Mouse (Mus musculus) liver, embryonic 13.5 days (tissue): Measurements from ENCODE around the gene Frmd4b. TPM values are rescaled to one million over a fixed set of nuclear protein-coding genes. Genes with fewer than 3 reads are reported as not detected.

Source experiments
- ATAC-seq: fragments of 200-750 bp; cut with Nextera tagmentation; 2 replicates; pipeline ENCODE4 v1.8.0; 2017; ENCODE audit warnings: low read depth, mild to moderate bottlenecking, moderate number of reproducible peaks, moderate library complexity
- DNase-seq: peaks from one replicate; pipeline ENCODE4 v3.0.0; 2022
- H3K27ac ChIP-seq: fragments of 300-500 bp; sonication (generic); 2 replicates; pipeline ENCODE4 v1.5.1; 2015; ENCODE audit warnings: moderate library complexity, mild to moderate bottlenecking, inconsistent platforms
- H3K27me3 ChIP-seq: fragments of 300-500 bp; sonication (generic); 2 replicates; pipeline ENCODE4 v1.6.1; 2015; ENCODE audit warnings: mild to moderate bottlenecking, inconsistent platforms
- H3K36me3 ChIP-seq: fragments of 300-500 bp; sonication (generic); 2 replicates; pipeline ENCODE4 v1.6.1; 2015; ENCODE audit warnings: mild to moderate bottlenecking, inconsistent platforms
- H3K4me1 ChIP-seq: fragments of 300-500 bp; sonication (generic); replicated peaks from 2 replicates; pipeline ENCODE4 v1.6.1; 2015; ENCODE audit warnings: inconsistent platforms
- H3K4me2 ChIP-seq: fragments of 300-500 bp; sonication (generic); 2 replicates; pipeline ENCODE4 v1.6.1; 2015; ENCODE audit warnings: inconsistent platforms, mild to moderate bottlenecking, moderate library complexity
- H3K4me3 ChIP-seq: fragments of 300-500 bp; sonication (generic); replicated peaks from 2 replicates; pipeline ENCODE4 v1.5.1; 2015; ENCODE audit warnings: mild to moderate bottlenecking, inconsistent platforms
- H3K9ac ChIP-seq: fragments of 300-500 bp; sonication (generic); 2 replicates; pipeline ENCODE4 v1.6.1; 2015; ENCODE audit warnings: mild to moderate bottlenecking, inconsistent platforms
- H3K9me3 ChIP-seq: fragments of 300-500 bp; sonication (generic); replicated peaks from 2 replicates; pipeline ENCODE4 v1.6.1; 2016; ENCODE audit warnings: inconsistent platforms
- WGBS: fragments of 180-500 bp; shearing (Covaris S2); methylation state at CpG from one replicate; pipeline ENCODE4 v1.1.7; 2015; ENCODE audit not compliant: insufficient replicate concordance; 5-methylcytosine and 5-hydroxymethylcytosine counted together
- polyA plus RNA-seq: library from polyadenylated mRNA; unstranded; fragments of >200 nt; fragmentation: Nextera tagmentation; extraction: Ambion mirVana; gene quantifications from 2 replicates; pipeline ENCODE4 v1.2.1, GENCODE M21; 2015

Frmd4b gene
- polyA plus RNA-seq, 1 experiment from 2014 or later: 3.8 TPM

DNA sequence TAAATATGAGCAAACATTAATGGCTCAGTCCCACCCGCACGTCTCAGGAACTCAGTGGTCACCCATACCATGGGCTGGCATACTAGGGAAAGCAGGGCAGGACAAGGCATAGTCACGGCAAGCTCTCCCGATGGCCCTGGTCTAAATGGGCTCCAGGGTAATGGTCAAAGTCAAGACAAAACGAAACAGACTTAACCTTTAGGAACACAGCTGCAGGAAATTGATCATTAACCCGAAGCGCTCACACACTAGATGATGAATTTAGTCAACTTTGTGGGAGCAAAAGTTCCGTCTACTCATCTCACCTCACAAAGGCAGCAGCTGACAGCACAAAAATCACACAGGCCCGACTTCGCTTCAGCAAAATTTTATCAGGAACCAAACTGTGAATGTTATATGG, 97.8 kb downstream of the Frmd4b start:
- Histone ChIP-seq H3K36me3 (no peaks in the 10 kb centered on the region), H3K9ac (no peak overlapping the region), H3K4me3 (no peak overlapping the region), H3K4me1 (peaks cover 16% of the 10 kb centered on the region), H3K4me2 (no peak overlapping the region), H3K27me3 (no peaks in the 10 kb centered on the region), H3K27ac (no peak overlapping the region), H3K9me3 (no peaks in the 10 kb centered on the region)
- no peak for ATAC-seq
- WGBS: 69% methylated on average over 10 of the region's 10 CpGs
- no peak for DNase-seq

DNA sequence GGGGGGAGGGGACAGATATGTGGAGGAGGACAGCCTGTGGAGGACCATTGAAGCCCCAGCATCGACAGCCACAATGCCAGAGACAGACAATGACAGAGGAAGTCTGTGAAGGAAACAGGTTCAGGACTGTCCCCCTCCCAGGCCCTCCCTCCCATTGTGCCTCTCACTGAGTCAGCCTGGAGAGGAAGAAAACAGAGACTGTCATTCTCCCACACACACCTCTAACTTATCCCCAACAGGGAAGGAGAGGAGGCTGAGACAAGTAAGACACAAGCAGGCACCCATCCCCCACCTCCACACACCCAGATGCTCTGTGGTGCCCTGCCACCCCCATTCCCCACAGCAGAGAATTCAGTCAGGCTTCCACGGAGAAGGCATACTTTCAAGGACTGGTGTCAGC, 98.9 kb downstream of the Frmd4b start:
- WGBS: 2% methylated on average over 2 of the region's 2 CpGs
- Histone ChIP-seq H3K36me3 (no peaks in the 10 kb centered on the region), H3K9me3 (no peaks in the 10 kb centered on the region), H3K9ac (no peak overlapping the region), H3K4me1 (peaks cover 16% of the 10 kb centered on the region), H3K4me2 (no peak overlapping the region), H3K27me3 (no peaks in the 10 kb centered on the region), H3K4me3 (no peak overlapping the region), H3K27ac (no peak overlapping the region)
- ATAC-seq (0 out of 2 replicates have a peak, but pooled peaks have one; percentile 23), DNase-seq (no peak)

DNA sequence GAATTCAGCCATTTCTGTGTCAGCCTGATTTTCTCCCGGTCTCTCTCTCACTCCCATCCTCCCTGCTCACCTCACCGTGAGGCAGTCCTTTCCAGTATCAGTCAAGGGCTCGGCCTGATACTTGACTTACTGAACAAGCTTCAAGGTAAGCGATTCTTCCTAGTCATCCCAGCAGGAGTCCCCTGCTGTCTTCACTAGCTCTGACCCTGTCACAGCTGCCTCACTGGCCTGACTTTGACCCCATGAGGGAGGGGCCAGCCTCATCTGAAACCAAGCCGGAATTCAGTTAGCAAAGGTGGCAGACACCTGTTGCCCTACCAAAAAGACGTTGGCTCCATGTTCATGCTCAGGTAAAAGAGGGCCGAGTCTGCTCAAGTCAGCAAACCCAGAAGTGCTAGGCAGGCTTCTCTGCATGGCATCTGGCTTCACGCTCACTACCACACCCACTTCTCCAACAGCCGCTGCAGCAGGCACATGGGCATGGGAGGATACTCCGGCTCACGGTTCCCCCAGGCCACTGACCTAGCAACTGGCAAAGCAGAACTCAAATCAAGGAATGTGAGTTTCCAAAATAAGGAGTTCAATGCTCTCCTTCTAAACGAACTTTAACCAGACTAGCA, 99.6 kb downstream of the Frmd4b start:
- H3K4me1 ChIP-seq: peaks cover 12% of the 10 kb centered on the region
- H3K4me2 ChIP-seq: no peak overlapping the region
- 43% methylated on average over 12 of the region's 12 CpGs for WGBS
- no peak overlapping the region for H3K9ac ChIP-seq
- ATAC-seq (no peak), DNase-seq (no peak)
- no peaks in the 10 kb centered on the region for H3K27me3 ChIP-seq
- H3K27ac ChIP-seq: no peak overlapping the region
- H3K4me3 ChIP-seq: no peak overlapping the region
- no peaks in the 10 kb centered on the region for H3K36me3 ChIP-seq
- no peaks in the 10 kb centered on the region for H3K9me3 ChIP-seq

DNA sequence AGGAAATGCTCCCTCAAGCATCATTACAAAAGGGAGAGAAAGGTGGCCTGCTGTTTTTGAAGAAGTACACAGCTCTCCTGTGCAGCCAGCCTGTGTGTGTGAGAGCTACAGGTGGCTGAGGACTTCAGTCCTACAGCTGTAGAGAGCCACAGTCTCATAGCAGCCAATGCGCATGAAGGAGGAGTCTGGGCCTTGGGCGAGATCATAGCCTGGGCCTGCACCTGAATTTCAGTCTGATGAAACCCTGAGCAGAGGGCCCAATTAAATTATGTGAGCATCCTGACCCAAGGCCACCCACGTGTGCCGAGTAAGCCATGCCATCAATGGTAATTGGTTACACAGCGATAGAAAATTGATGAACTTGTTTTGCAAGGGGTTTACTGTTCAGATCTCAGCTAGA, 100.4 kb downstream of the Frmd4b start:
- no peaks in the 10 kb centered on the region for H3K27me3 ChIP-seq
- no peak overlapping the region for H3K4me3 ChIP-seq
- H3K9ac ChIP-seq: no peak overlapping the region
- H3K27ac ChIP-seq: no peak overlapping the region
- no peak overlapping the region for H3K4me2 ChIP-seq
- ATAC-seq (no peak), DNase-seq (no peak)
- H3K36me3 ChIP-seq: no peaks in the 10 kb centered on the region
- no peaks in the 10 kb centered on the region for H3K9me3 ChIP-seq
- peaks cover 12% of the 10 kb centered on the region for H3K4me1 ChIP-seq
- WGBS: 79% methylated on average over 5 of the region's 5 CpGs

DNA sequence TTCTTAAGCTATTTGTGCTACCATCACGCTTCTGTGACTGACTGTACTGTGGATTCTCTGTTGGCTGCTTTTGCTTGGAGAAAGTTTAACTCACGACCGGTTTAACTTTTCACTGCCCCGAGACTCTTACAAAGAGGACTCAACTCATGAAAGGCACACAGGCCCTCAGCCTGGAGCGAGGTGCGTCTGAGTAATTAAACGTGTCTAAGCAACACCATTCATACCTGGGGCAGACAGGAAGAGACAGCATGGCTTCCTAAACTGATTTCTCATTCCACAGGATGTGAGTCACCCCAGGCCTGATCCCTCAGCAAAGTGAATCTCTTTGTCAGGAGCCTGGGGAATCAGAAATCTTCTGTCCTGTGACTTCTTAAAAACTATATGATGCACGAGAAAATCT, 106.6 kb downstream of the Frmd4b start:
- 46% methylated on average over 8 of the region's 8 CpGs for WGBS

DNA sequence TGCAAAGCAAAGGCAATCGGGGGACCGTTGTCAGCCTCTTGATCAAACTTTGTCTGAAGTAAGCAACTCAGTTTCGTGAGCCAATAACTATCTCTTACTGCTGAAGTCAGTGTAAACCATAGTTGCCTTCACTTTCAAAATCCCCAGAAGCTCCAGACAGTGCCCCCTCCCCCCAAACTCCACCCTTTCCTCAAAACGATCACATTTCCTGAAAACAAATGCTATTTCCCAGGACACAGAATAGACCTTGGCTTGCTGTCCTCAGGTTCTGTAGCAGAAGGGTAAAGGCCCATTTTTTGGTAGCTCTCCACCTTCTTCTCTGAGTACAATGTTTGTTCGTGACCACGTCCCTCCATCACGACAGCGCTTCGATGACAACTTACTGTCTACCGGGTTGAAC, 107.9 kb downstream of the Frmd4b start:
- 0 out of 2 replicates have a peak, but pooled peaks cover 2% of the 10 kb centered on the region for H3K4me1 ChIP-seq
- H3K9me3 ChIP-seq: no peaks in the 10 kb centered on the region
- no peak overlapping the region for H3K4me2 ChIP-seq
- DNase-seq (no peak), ATAC-seq (no peak)
- H3K9ac ChIP-seq: no peak overlapping the region
- H3K27me3 ChIP-seq: no peaks in the 10 kb centered on the region
- 74% methylated on average over 10 of the region's 10 CpGs for WGBS
- no peak overlapping the region for H3K4me3 ChIP-seq
- no peaks in the 10 kb centered on the region for H3K36me3 ChIP-seq
- H3K27ac ChIP-seq: no peak overlapping the region

More for the DNA sequence above, 106.6 kb downstream of the Frmd4b start:
- Histone ChIP-seq H3K27me3 (no peaks in the 10 kb centered on the region), H3K9me3 (no peaks in the 10 kb centered on the region), H3K9ac (no peak overlapping the region), H3K27ac (no peak overlapping the region), H3K4me1 (no peaks in the 10 kb centered on the region), H3K36me3 (no peaks in the 10 kb centered on the region), H3K4me2 (no peak overlapping the region), H3K4me3 (no peak overlapping the region)
- no peak for ATAC-seq
- no peak for DNase-seq

DNA sequence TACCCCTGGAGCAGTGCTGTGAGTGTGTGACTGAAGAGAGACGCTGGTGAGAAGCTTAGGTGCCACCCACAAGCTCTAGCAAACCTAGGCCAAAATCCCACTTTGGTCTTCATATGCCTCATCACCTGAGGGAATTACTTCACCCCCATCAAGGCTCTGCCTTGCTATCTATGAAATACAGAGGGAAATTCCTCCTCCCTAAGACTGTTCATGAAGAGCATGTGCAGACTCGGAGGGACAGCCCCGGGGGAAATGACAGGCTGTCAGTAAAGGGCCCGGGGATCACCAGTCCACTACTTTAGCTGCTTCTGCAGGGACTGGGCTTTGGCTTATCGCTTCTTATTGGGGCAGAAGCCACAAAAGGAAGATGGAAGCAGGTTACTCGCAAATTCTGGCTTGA, 108.9 kb downstream of the Frmd4b start:
- Histone ChIP-seq H3K4me1 (0 out of 2 replicates have a peak, but pooled peaks cover 3% of the 10 kb centered on the region), H3K4me3 (no peak overlapping the region), H3K9ac (no peak overlapping the region), H3K36me3 (no peaks in the 10 kb centered on the region), H3K9me3 (no peaks in the 10 kb centered on the region), H3K27me3 (no peaks in the 10 kb centered on the region), H3K4me2 (no peak overlapping the region), H3K27ac (no peak overlapping the region)
- ATAC-seq (no peak), DNase-seq (no peak)
- WGBS: 60% methylated on average over 6 of the region's 6 CpGs

DNA sequence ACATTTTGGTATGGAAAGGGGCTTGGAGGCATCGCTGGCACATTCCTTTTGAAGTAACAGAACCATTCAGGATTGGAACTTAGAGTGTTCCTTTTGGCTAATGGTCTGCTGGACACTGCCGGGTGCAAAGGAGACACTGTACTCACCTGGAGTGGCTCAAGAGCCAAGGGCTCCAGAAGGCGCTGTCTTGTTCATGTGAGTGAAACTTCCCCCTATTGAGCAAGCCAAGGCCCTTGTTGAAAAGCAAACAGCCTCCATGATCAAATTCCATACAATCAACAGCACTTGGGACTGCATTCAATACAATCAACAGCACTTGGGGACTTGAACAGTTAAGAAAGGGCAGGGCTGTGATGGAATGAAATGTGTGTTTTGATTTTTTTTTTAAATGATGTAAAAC, 109.4 kb downstream of the Frmd4b start:
- H3K4me3 ChIP-seq: no peak overlapping the region
- H3K4me1 ChIP-seq: 0 out of 2 replicates have a peak, but pooled peaks cover 3% of the 10 kb centered on the region
- no peak overlapping the region for H3K4me2 ChIP-seq
- no peak overlapping the region for H3K27ac ChIP-seq
- H3K9ac ChIP-seq: no peak overlapping the region
- H3K9me3 ChIP-seq: no peaks in the 10 kb centered on the region
- ATAC-seq (no peak), DNase-seq (no peak)
- WGBS: 70% methylated on average over 3 of the region's 3 CpGs
- H3K27me3 ChIP-seq: no peaks in the 10 kb centered on the region
- H3K36me3 ChIP-seq: no peaks in the 10 kb centered on the region

DNA sequence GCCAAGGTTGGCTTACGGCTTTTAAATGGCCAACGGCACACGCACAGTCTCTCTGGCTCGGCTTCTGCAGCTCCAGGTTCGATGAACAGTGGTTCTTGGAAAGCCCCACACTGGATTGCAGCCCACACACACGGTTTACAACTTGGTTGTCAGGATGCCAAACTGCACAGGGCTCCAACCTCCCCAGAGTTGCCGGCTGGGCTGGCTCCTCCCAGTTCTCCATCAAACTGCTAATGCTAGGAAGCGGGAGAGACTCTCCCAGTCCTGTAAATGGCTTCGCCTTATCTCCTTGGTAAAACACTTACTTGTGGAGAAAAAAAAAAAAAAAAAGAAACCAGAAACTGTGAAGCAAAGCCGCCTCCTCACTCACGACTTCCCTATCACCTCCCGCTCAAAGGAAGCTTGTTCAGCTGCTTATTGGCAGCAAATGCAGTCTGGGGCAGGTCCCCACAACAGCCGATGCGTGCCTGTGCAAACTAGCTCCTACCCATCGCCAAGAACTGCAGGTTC, 111.1 kb downstream of the Frmd4b start:
- no peak for ATAC-seq
- no peak overlapping the region for H3K9ac ChIP-seq
- no peak overlapping the region for H3K27ac ChIP-seq
- H3K36me3 ChIP-seq: no peaks in the 10 kb centered on the region
- no peak overlapping the region for H3K4me2 ChIP-seq
- H3K27me3 ChIP-seq: no peaks in the 10 kb centered on the region
- 0 out of 2 replicates have a peak, but pooled peaks cover 3% of the 10 kb centered on the region for H3K4me1 ChIP-seq
- WGBS: 25% methylated on average over 15 of the region's 15 CpGs
- H3K9me3 ChIP-seq: no peaks in the 10 kb centered on the region
- H3K4me3 ChIP-seq: no peak overlapping the region
- DNase-seq: no peak

DNA sequence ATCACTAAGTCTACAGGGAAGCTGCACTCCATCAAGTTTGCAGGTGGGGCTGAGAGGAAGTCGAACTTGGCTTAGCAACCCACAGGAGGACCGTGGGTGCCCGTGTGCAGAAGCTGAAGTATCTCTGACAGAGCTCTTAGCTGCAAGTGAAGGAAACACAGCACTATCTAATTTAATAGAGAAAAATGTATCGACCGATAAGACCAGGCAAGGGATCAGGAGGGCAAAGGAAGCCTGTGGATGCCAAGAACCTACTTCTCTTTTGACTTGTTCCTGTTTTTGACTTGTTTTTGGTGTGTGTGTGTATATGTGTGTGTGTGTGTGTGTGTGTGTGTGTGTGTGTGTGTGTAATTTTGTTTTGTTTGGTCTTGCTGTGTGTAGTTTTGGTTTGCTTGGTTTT, 112.7 kb downstream of the Frmd4b start:
- H3K36me3 ChIP-seq: no peaks in the 10 kb centered on the region
- no peak for DNase-seq
- 18% methylated on average over 5 of the region's 5 CpGs for WGBS
- no peaks in the 10 kb centered on the region for H3K27me3 ChIP-seq
- no peak overlapping the region for H3K9ac ChIP-seq
- no peaks in the 10 kb centered on the region for H3K9me3 ChIP-seq
- no peak overlapping the region for H3K4me3 ChIP-seq
- H3K4me2 ChIP-seq: no peak overlapping the region
- H3K27ac ChIP-seq: no peak overlapping the region
- ATAC-seq: no peak
- H3K4me1 ChIP-seq: 0 out of 2 replicates have a peak, but pooled peaks cover 3% of the 10 kb centered on the region

DNA sequence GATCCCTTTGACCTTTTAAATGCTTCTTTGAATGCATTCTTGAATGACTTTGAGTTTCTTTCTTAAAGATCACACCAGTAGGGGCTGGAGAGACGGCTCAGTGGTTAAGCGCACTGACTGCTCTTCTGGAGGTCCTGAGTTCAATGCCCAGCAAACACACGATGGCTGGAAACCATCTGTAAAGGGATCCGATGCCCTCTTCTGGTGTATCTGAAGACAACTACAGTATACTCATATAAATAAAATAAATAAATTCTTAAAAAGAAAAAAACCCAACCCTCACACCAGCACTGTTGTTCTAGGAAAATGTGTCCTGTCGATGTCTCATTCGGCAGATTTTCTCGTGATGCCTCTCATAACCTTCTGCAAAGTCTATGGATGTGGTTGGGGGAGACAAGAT, 116.3 kb downstream of the Frmd4b start:
- H3K27me3 ChIP-seq: no peaks in the 10 kb centered on the region
- H3K9me3 ChIP-seq: no peaks in the 10 kb centered on the region
- H3K4me1 ChIP-seq: 0 out of 2 replicates have a peak, but pooled peaks cover 3% of the 10 kb centered on the region
- no peak overlapping the region for H3K9ac ChIP-seq
- H3K4me2 ChIP-seq: no peak overlapping the region
- H3K27ac ChIP-seq: no peak overlapping the region
- DNase-seq (no peak), ATAC-seq (no peak)
- WGBS: 70% methylated on average over 7 of the region's 7 CpGs
- no peak overlapping the region for H3K4me3 ChIP-seq
- no peaks in the 10 kb centered on the region for H3K36me3 ChIP-seq

DNA sequence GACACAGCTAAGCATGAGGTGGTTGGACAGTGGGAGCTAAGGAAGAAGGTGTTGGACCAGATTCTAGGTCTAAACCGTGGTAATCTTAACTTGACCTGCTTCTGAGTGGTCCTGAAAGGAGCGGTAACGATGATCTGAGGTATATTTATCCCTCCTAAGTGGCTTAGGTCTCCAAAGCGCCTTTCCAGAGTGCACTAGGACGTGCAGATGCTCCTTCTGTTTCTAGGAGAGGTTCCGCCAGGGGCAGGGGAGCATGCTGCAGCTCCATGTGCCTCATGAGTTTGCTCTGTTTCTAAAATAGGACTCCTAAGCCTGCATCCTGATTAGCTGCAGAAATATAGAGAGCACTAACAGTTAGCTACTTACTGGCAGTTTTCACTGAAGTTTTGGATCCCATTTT, 117.1 kb downstream of the Frmd4b start:
- Histone ChIP-seq H3K36me3 (no peaks in the 10 kb centered on the region), H3K27me3 (no peaks in the 10 kb centered on the region), H3K9ac (no peak overlapping the region), H3K4me1 (0 out of 2 replicates have a peak, but pooled peaks cover 3% of the 10 kb centered on the region), H3K9me3 (no peaks in the 10 kb centered on the region), H3K4me2 (no peak overlapping the region), H3K4me3 (no peak overlapping the region), H3K27ac (no peak overlapping the region)
- 62% methylated on average over 6 of the region's 6 CpGs for WGBS
- no peak for DNase-seq
- ATAC-seq: no peak
